Mouse (Mus musculus): ENCODE data around the gene Dppa1. TPM values are rescaled to one million over a fixed set of nuclear protein-coding genes. Genes with fewer than 3 reads are reported as not detected.
"Not testable (repeated sequence)": the region's sequence is repeated elsewhere in the genome, so short reads cannot be mapped to it uniquely, and the experiment has no call there.

The Dppa1 gene
- polyA plus RNA-seq (2012; ENCODE audit: insufficient read depth, insufficient read length, missing spikeins), result not detected in 2 replicates

DNA sequence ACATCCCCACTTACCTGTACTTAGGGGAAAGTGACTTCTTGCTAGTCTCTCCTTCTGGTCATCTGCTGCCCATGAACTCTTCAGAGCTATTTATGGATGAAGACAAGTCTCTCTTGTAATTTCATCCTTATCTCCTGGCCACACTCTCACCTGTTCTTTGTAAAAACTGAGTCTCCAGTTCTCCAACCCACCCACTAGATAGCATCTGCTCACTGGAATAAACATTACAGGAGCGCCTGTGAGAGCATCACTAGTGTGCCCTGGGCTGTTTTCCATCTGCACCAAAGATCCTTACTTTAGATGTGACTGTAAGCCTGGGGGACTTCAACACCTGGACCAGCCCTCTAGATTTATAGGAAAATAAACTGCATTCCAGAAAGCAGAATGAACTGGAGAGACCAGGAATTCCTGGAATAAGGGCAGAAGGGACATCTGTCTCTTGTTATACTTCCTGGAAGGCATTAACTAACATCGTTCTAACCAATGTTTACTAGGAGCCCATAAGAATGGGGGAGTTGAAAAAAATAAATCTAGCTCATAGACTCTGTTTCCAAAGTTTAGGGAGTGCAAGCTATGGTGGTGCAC lies at the start of gene Dppa1:
Gene Dppa1 (minus strand): TSS at position 51 of the 585 bp plus-strand sequence.
- no peaks in the 10 kb centered on the region for H3K4me1 ChIP-seq (ENCODE audit: control insufficient read depth, insufficient read depth, low read length)
- H3K27ac ChIP-seq (ENCODE audit: insufficient read depth, low read depth, low read length), result no peak within 1 kb of the TSS
- no peak for TF ChIP-seq POLR2A (IDR thresholded peaks at IDR 0.05; ENCODE audit: borderline replicate concordance, low read depth, low read length)
- no peak for TF ChIP-seq CTCF (IDR thresholded peaks at IDR 0.05; ENCODE audit: low read depth, low read length)
- no peak within 1 kb of the TSS for H3K4me3 ChIP-seq (ENCODE audit: insufficient read depth, low read length)

DNA sequence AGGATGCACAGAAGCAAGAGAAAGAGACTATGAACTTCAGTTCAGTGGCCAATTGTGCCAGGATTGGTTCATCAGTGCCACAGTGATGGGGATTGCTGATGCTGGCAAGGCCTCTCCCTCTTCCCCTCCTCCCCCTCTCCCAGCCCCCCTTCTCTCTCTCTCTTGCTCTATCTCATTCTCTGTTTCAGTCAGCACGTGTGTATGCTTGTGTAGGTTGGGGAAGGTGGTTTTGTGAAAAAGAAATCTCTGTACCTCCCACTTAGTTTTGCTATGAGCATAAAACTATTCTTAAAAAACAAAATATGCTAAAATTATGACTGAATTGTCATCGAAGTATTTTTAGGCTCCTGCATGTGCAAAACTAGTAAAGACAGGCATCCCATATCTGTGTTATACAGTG lies 38.9 kb upstream of the Dppa1 start:
- TF ChIP-seq CTCF (IDR thresholded peaks at IDR 0.05; ENCODE audit: low read depth, low read length) (no peak), POLR2A (IDR thresholded peaks at IDR 0.05; ENCODE audit: borderline replicate concordance, low read depth, low read length) (no peak)
- Histone ChIP-seq H3K27ac (ENCODE audit: insufficient read depth, low read depth, low read length) (no peak overlapping the region), H3K4me1 (ENCODE audit: control insufficient read depth, insufficient read depth, low read length) (no peaks in the 10 kb centered on the region), H3K4me3 (ENCODE audit: insufficient read depth, low read length) (no peak overlapping the region)

DNA sequence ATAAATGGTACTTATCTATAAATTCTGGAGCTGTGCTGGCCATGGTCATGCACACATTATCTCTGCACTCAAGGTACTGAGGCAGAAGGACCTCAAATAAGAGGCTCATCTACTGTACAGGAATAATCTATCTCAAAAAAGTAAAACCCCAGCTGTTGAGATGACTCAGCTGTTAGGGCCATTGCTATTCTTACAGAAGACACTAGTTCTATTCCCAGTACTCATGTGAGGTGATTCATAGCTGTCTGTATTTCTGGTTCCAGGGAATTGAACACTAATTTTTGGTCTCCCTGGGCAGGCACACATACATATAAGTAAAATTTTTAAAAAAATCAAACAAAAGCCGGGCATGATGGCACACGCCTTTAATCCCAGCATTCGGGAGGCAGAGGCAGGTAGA lies 38.0 kb upstream of the Dppa1 start:
- Histone ChIP-seq H3K4me1 (ENCODE audit: control insufficient read depth, insufficient read depth, low read length) (no peaks in the 10 kb centered on the region), H3K4me3 (ENCODE audit: insufficient read depth, low read length) (no peak overlapping the region), H3K27ac (ENCODE audit: insufficient read depth, low read depth, low read length) (no peak overlapping the region)
- TF ChIP-seq POLR2A (IDR thresholded peaks at IDR 0.05; ENCODE audit: borderline replicate concordance, low read depth, low read length) (no peak), CTCF (IDR thresholded peaks at IDR 0.05; ENCODE audit: low read depth, low read length) (no peak)

DNA sequence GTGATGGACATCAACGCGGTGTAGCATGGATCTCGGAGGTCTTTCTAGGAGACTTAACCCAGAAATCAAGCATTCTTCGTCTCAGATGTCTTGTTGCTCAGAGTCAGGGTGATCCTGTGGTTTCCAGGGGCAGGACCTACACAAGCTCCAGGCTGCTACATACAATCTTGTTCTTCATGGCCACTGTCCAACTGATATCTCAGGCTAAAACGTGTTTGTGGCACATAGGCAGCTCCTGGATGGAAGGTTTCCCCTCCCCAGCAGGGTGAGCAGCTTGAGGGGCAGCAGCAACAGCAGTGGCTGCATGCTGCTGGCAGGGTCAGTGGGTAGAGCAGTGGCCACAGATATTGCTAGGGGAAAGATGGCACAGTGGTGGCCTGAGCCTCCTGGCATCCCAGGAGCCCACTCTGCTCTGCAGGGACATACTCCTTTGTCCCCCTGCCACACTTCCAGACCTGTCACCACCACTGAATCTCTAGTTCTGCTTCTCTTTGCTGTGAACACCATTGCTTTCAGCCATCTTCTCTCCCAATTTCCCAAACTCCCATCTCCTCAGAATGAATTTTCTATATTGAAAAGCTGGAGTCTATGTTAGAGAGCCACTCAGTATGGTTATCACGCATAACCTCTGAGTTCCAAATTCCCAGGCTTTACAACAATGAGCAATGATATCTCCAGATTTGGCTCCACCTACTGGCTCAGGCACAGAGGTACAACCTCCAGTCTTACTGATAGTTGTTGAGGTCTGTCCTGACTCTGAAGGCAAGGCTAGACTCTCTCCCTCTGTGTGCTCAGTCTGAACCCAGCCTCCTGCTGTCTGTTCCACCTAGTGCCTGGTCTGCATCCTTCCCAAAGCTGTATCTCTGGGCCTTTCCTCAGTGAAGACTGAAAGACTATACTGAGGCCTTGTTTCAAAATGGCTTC lies 36.8 kb upstream of the Dppa1 start:
- no peaks in the 10 kb centered on the region for H3K4me1 ChIP-seq (ENCODE audit: control insufficient read depth, insufficient read depth, low read length)
- TF ChIP-seq CTCF (IDR thresholded peaks at IDR 0.05; ENCODE audit: low read depth, low read length), result no peak
- TF ChIP-seq POLR2A (IDR thresholded peaks at IDR 0.05; ENCODE audit: borderline replicate concordance, low read depth, low read length), result no peak

DNA sequence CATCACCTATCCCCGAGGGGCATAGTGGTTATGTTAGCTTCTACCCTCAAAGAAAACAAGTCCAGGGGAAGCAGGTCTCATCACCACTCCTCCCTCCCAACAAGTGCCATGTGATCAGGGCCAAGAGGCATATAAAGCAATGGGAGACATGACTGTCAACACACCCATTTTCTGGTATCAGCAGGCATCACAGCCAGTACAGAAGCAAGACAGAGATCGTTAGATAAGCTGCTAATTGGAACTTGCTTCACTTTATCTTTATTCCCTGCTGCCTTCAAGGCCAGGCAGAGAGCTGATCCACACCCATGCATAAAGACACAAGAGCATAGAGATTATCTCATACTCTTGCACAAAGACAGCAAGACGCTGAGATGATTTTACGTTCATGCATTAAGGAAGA lies 34.2 kb upstream of the Dppa1 start:
- Histone ChIP-seq H3K4me1 (ENCODE audit: control insufficient read depth, insufficient read depth, low read length) (no peaks in the 10 kb centered on the region), H3K4me3 (ENCODE audit: insufficient read depth, low read length) (no peak overlapping the region), H3K27ac (ENCODE audit: insufficient read depth, low read depth, low read length) (no peak overlapping the region)
- TF ChIP-seq POLR2A (IDR thresholded peaks at IDR 0.05; ENCODE audit: borderline replicate concordance, low read depth, low read length) (no peak), CTCF (IDR thresholded peaks at IDR 0.05; ENCODE audit: low read depth, low read length) (no peak)

More for the DNA sequence above, 36.8 kb upstream of the Dppa1 start:
- H3K4me3 ChIP-seq (ENCODE audit: insufficient read depth, low read length), result no peak overlapping the region
- no peak overlapping the region for H3K27ac ChIP-seq (ENCODE audit: insufficient read depth, low read depth, low read length)

DNA sequence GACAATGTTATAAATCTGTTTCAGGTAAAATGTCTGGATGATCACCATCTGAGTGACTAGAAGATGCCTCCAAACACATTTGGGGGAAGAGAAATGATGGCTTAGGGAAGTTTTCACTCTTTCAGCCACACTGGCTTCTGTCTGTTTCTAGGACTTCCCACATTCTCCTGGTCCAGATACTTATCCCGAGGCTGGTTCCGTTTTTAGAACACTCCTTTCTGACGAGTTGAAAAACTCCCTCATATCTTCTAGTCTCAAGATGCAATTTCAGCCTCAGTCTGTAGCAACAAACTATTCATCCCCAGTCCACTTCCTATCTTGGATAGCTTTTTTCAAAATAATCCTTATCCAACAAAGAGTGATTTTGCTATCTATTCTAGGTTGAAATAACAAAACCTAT lies 23.4 kb upstream of the Dppa1 start:
- TF ChIP-seq CTCF (IDR thresholded peaks at IDR 0.05; ENCODE audit: low read depth, low read length) (no peak), POLR2A (IDR thresholded peaks at IDR 0.05; ENCODE audit: borderline replicate concordance, low read depth, low read length) (no peak)
- H3K4me3 ChIP-seq (ENCODE audit: insufficient read depth, low read length), result no peak overlapping the region
- no peak overlapping the region for H3K27ac ChIP-seq (ENCODE audit: insufficient read depth, low read depth, low read length)
- H3K4me1 ChIP-seq (ENCODE audit: control insufficient read depth, insufficient read depth, low read length), result no peaks in the 10 kb centered on the region

DNA sequence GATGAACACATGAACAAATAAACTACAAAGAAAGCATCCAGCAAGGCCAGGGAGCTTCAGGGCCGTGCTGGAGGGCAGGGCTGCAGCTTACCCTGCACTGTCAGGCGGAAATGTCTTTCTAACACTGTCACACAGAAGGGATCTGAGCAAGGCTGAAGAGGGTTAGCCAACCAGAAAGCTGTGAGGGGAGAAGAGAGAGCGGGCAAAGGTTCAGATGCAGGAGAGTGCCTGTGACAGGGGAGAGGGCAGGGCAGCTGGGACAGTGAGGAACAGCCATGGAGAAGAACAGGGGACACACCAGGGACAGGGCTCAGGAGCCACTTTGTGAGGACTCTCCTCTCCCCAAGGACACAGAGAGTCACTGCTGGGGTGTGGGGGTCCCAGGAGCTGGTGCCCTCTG lies 20.6 kb upstream of the Dppa1 start:
- not testable (repeated sequence) for H3K4me3 ChIP-seq (ENCODE audit: insufficient read depth, low read length); H3K4me1 ChIP-seq (ENCODE audit: control insufficient read depth, insufficient read depth, low read length); H3K27ac ChIP-seq (ENCODE audit: insufficient read depth, low read depth, low read length)

DNA sequence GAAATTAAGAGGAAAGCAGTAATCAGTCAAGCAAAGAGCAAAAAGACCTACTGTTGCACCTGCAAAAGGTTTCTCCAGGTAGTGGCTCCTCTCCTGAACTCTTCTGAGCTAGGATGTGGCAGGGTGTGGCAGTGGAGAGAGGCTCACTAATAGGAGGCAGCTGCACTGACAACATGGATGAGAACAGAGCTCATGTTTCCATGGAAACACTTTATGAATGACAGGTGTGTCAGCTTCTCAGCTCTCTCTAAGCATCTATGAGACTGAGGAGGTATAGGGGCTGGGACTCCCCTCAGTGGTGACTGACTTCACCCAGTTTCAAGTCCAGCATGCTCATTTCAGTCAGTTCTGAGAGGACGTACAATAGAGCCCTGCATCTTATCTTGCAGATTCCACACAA lies 15.8 kb upstream of the Dppa1 start:
- no peaks in the 10 kb centered on the region for H3K4me1 ChIP-seq (ENCODE audit: control insufficient read depth, insufficient read depth, low read length)
- H3K4me3 ChIP-seq (ENCODE audit: insufficient read depth, low read length), result no peak overlapping the region
- no peak overlapping the region for H3K27ac ChIP-seq (ENCODE audit: insufficient read depth, low read depth, low read length)
- no peak for TF ChIP-seq POLR2A (IDR thresholded peaks at IDR 0.05; ENCODE audit: borderline replicate concordance, low read depth, low read length)
- TF ChIP-seq CTCF (IDR thresholded peaks at IDR 0.05; ENCODE audit: low read depth, low read length), result no peak

- peaks cover 6% of the 10 kb centered on the region for H3K4me1 ChIP-seq (ENCODE audit: control insufficient read depth, insufficient read depth, low read length)
- no peak for TF ChIP-seq POLR2A (IDR thresholded peaks at IDR 0.05; ENCODE audit: borderline replicate concordance, low read depth, low read length)
- TF ChIP-seq CTCF (IDR thresholded peaks at IDR 0.05; ENCODE audit: low read depth, low read length), result no peak
- H3K27ac ChIP-seq (ENCODE audit: insufficient read depth, low read depth, low read length), result no peak overlapping the region
- H3K4me3 ChIP-seq (ENCODE audit: insufficient read depth, low read length), result no peak overlapping the region
These were observed 7.5 kb upstream of the Dppa1 start for GRCm38 (mm10) chr11:46636568-46636967.

DNA sequence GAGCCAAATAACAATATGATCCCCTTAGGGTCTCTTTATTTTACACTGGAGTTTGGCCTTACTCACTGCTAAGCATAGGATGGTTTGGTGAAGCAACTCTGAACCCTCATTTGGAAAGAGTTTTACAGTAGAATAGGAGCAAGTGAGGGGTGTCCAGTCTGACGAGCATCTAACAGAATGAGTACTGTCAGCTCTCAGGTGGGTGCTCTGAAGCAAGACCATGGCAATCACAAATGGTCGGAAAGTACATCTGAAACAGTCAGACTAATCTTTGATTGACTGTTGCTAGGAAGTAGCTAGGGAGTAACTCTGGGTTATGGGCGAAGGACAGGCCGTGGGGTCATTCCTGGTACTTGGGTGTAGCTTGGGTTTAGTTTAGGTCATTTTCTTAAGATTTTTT lies 6.5 kb upstream of the Dppa1 start:
- H3K4me1 ChIP-seq (ENCODE audit: control insufficient read depth, insufficient read depth, low read length); H3K4me3 ChIP-seq (ENCODE audit: insufficient read depth, low read length); H3K27ac ChIP-seq (ENCODE audit: insufficient read depth, low read depth, low read length): not testable (repeated sequence)

All from bone marrow macrophage, adult 2 months (primary cell).